Mouse (Mus musculus) layer of hippocampus, postnatal 36 days (tissue): ENCODE measurements around the gene Pcgf1. TPM values are rescaled to one million over a fixed set of nuclear protein-coding genes. Genes with fewer than 3 reads are reported as not detected.

Experiments
- DNase-seq, 2 experiments: peaks; one replicate each; pipeline ENCODE4 v3.0.0; 2022
- total RNA-seq, 2 experiments: library from RNA; stranded (reverse); gene quantifications; 2 replicates each; pipeline ENCODE4 v1.2.3; 2021

Pcgf1 gene
- total RNA-seq = 10 to 100 TPM; 33.9 to 34.9 TPM

DNA sequence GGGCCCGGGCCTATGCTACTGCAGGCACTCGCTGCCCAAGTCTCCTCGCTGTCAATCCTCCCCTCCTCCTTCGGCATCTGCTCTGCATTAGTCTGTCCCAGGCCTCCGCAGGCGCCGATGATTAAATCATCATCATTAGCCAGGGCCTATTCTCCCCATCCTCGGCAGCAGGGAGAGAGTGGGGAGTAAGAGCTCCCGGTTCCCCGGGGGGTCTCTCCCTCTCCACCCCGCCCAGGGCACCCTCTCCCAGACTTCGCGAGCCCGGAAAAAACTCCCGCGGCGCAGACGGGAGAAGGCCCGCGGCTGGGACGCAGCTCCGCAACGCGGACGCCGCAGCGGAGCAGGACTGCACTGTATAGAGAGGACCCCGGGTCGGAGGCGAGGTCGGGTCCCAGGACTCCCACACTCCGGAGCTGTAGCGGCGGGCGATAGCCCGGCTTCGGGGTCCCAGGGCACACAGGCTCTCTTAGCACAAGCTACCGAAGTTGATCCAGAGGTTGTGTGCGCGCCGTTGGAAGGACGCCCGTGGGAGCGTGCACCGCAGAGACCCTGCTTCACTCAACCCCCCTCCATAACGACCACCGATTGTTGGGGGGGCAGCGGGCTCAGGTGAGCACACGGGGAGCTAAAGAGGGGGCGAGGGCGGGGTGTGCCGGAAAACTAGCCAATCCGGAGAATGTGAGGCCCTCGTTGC is at the start of gene Pcgf1:
Pcgf1 (plus strand) TSS at position 240 of the 694 bp plus-strand sequence.
- DNase-seq = peak; percentile 59 to 64

DNA sequence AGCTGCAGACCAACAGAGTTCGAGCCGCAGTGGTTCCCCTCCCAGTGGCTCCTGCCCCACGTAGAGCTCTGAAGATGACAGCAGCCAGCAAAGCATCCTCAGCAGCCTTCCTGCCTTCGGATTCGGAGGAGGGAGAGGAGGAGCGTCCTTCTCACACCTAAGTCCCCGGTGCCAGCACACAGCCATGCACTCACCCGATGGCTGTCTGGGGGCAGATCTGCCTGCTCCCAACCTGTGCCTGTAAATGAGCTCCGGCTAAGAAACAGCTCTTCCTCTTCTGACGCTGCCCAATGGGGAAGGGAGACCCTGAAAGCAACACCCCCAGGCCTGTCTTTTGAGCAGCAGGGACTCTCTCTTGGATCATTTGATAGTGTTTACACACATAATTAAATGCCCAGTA is 47.9 kb upstream of the Pcgf1 start:
- DNase-seq = no peak

DNA sequence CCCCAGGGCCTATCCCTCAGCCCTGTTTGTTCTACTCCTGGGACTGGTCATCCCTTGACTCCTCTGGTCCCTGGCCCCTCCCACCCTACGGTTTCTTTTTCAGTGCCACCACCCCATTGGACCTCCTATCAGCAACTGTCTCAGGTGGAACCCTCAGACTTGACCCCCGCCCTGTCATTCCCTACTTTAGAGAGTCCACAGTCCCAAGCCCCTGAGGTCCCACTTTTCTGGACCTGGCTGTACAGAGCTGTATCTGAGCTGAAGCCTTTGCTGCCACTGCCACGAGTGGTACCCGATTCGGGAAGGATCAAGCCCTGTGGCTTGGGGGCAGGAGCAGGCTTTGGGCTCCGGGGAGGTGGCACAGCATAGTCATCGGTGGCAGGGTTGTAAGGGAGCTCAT is 46.6 kb upstream of the Pcgf1 start:
- no peak for DNase-seq

DNA sequence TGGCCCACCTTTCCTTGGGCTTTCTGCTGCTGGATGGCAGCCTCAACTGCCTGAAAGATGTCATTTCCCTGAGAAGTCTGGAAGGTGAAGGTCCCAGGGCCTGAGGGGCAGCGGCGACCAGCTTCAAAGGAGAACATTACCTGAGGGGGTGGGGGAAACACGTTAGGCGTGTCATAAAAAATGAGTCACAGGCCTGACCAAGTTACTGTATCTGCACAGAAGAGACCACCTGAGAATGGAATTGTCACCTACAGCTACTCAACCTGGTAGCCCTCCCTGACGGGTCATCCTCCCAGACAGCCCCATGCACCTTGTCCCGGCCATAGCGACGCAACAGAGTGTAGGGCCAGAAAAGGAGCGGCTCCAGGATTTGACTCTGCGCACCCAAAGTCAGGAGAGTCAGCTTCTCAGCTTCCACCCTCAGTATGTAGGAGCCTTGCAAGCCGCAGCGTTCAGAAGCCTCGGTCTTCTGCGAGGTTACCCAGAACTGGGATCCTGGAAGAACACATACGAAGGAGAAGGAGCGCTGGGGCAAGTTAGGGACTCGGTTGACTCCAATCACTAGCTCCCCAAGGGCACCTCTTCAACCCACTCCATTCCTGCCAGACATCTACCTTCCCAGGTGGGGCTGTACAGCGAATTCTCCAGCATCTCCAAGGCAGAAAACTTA is 45.6 kb upstream of the Pcgf1 start:
- no peak for DNase-seq

DNA sequence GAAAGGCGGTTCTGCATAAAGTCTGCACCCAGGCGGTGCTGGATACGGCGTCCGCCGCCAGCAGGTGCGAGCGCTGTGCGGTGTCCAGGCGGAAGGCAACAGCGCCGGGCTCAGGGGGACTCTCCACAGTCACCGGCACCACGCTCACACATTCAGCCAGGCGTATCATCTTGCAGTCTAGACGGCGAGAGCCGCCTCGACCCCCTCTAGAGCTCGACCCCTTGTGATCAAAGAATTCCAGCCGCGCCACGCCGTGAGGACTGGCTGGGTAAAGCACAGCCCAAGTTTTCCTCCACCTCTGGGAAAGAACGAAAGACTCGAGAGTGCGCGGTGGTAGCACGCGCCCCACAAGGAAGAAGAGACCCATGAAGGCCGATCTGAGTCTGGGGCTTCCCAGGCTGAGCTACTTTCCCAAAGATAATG is 44.9 kb upstream of the Pcgf1 start:
- DNase-seq = no peak

DNA sequence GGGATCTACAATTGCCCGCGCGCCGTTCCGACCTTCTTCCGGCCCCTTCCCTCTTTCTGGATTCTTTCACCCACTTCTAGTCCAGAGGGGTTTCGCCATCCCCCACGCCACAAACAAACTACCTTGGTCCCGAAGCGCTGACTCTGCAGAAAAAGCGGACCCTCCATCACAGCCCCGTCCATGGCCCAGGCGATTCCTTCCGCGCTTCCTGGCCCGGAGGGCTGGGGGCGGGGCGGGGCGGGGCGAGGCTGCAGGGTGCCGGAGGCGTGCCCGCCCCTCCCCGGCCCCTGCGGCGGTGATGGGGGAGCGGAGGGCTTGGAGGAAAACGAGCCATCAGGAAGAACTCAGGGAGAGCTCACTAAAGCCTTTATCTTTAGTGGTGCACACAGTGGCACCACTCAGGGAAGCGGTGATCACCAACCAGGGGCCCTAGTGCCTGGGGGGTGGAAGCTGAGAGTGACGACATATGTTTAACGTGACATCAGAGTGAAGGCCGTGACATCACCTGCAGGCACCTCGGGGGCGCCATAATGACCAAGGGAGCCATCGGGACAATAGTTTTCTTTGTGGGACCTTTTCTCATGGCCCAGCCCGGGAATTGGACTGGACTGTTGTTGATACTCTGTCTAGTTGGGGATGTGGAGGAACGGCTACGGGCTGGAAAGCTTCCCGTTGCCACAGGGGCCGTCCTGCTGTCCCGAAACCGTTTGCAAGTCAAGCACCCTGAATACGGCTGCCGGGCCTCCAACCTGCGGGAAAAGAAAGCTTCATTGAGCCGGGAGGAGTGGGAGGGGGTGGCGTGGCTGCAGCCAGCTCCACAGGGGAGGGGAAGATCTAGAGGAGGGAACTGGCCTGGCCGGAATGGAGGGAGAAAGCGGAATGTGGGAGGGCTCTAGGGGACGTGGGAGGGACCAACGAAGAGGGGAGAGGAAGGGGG is 44.2 kb upstream of the Pcgf1 start, which contains the start of the genes Dok1 and Loxl3:
Dok1 (minus strand) TSS at position 223 of the 937 bp plus-strand sequence.
Loxl3 (plus strand) TSS at position 925 of the 937 bp plus-strand sequence.
- peak; percentile 29 to 44 for DNase-seq

DNA sequence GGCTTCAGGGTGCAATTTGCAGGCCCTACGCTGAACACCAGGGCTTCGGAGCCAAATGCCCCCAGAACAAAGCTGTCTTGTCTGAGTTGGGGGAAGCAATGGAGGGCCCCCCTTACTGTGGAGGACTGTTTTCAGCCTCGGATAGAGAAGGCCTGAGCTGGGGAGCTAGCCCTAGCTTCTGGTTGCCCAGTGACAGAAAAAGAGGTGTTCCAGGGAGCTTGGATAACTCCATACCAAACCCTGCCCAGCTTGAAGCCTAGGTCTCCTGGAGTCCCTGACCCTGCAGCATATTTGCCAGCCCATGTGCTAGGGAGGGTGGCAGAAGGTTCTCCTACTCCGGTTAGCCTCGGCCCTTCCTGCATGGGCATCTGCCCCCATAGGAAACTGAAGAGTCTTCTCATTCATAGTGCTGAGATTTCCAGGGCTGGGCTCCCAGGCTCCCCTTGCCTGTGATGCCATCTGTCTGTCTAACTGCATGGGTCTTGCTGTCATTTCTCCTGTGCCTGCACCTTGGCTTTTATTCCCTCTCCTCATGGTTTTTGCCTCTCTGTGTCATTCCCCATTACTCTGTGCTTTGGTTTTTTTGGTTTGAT is 43.1 kb upstream of the Pcgf1 start:
- no peak for DNase-seq

DNA sequence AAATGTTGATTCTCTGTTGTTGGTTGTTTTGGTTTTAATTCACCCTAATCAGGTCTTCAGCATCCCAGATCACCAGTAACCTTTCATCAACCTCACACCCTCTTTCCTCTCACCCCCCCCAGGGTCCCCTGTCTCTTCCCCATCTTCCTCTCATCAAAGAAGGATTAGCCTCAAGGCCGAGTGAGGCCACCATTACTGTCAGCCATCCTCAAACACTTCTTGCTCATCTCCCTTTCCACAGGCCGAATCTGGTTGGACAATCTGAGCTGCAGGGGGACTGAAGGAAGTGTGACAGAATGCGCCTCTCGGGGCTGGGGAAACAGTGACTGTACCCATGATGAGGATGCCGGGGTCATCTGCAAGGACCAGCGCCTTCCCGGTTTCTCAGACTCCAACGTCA is 40.5 kb upstream of the Pcgf1 start:
- no peak for DNase-seq

DNA sequence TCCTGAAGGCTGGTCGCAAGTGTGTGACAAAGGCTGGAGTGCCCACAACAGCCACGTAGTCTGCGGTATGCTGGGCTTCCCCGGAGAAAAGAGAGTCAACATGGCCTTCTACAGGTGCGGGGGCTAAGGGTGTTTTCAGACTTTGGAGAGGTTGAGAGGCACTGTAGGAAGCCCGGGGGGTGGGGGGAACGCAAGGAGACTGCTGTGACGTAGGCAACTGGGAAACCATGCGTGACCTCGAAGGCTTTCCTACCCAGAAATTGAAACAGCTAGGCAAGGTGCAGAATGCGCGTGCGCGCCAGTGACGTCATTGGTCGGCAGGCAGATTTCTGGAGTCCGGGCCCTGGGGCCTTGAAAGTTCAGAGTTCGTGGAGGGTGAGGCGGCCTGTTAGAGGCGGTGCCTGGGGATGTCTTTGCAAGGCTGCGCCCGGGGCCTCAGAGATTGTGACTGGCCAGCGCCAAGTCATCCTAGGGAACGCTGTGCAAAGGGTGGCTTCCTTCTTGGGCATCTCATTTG is 39.1 kb upstream of the Pcgf1 start:
- DNase-seq = peak; percentile 85

DNA sequence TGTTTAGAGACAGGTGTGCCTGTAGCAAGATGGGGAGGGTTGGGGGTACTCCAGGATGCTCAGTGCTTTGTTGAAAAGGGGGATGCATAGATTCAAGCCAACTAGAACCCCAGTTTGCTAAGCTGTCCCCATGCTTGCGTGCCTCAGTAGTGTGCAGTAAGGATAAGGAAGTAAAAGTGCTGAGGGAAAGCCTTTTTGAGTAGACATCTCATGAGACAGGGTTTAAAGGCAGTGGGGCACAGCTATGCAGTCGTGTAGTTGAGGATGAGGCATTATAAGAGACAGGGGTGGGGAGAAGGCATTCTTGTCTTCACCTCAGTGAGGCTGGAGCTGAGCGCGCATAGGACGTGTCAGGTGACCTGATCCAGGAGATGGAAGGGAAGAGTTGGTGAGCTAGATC is 37.1 kb upstream of the Pcgf1 start:
- no peak for DNase-seq

DNA sequence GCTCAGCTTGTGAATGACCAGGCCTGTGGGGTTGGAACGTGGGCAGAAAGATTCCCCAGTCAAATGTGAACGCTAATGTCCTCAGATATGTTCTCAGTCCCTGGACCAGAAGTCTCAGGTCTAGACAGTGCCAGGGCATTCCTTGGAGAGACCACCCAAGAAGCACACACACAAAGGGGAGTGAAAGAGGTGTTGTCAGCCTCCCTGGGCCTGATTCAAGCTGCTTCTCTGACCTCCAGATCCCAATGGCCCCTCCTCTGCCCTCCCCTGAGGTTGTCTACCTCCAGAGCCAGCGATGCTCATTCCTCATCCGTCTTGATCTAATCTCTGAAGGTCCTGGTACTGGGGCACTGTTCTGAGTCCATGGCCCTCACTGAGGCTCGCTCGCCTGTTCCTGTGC is 34.1 kb upstream of the Pcgf1 start:
- no peak for DNase-seq

DNA sequence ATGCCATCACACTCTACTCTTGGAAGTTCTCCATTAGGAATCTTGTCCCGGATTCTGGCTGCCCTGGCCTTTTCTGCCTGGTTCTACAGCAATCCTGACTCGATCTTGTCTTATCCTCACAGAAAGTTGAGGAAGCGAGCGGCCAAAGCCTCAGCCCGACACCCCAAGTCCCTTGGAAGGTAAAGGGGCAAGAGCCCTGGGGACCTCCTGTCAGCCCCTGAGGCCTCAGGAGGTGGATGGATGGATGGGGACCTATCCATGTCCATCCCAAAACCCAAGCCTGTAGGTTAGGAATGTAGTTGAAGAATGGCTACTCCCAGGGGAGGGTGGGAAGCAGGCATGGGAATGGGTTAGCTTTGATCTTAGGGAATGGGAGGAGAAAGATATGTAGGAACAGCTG is 33.7 kb upstream of the Pcgf1 start:
- no peak for DNase-seq

DNA sequence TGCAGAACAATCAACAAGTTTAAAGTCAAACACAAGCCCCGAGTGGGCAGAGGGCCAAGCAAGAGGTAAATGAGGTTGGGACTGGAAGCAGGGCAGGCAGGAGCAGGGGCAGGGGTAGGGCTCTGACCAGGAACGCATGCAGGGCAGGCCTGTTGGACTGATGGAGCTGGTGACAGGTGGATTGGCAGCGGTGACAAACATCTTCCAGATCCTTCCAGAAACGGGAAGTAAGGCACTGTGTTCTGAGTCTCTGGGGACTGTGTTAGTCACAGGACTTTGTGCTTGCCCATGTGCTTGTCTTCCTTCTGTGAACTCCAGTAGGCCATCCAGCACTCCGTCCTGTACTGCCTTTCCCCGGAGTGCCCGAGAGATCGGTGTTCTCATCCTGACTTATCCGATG is 32.9 kb upstream of the Pcgf1 start:
- DNase-seq = no peak

DNA sequence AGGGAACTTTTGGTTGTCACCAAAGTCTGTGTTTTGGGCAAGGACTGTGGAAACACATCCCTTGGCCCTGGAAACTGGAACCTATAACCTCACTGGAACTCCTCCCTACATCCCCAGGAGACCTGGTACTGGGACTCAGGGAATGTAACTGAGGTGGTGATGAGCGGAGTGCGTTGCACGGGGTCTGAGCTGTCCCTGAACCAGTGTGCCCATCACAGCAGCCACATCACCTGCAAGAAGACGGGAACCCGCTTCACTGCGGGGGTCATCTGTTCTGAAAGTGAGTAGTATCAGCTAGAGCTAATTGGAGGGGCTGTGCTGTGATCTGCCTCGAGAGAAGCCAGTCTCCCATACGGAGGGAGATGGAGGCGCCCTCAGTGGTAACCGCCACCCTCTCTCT is 28.3 kb upstream of the Pcgf1 start:
- no peak for DNase-seq

DNA sequence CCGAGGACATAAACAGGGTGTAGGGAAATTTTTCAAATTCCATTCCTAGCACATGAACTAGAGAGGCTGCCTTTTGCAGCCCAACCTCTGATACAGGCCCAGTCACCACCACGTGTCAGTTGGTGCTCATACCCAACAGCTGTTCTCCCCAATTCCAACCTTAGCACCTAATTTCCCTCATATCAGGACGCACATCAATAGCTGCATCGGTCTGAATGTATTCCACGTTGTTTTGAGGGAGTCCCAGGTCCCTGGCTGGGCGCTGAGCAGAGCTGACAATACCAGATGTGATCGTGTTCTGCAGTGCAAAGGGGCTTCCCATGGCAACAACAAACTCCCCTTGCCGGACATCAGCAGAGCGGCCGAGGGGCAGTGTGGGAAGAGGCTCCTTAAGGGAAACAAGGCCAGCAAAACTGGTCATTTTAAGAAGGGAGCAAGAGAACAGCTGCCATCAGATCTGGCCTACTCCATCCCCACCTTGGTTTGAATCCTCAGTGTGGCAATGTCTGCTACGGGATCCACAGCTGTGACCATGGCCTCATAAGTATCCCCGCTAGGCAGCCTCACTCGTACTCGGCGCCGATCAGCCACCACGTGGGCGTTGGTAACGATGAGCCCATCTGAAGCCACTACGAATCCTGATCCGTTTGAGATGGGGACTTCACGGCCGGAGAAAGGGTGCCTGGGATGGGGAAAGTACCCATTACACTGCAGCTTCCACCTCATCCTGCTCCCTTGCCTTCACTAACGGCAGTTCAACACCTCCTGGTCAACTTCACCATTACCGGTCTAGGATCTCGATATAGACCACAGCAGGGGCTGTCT is 24.3 kb upstream of the Pcgf1 start:
- peak; percentile 25 to 31 for DNase-seq

DNA sequence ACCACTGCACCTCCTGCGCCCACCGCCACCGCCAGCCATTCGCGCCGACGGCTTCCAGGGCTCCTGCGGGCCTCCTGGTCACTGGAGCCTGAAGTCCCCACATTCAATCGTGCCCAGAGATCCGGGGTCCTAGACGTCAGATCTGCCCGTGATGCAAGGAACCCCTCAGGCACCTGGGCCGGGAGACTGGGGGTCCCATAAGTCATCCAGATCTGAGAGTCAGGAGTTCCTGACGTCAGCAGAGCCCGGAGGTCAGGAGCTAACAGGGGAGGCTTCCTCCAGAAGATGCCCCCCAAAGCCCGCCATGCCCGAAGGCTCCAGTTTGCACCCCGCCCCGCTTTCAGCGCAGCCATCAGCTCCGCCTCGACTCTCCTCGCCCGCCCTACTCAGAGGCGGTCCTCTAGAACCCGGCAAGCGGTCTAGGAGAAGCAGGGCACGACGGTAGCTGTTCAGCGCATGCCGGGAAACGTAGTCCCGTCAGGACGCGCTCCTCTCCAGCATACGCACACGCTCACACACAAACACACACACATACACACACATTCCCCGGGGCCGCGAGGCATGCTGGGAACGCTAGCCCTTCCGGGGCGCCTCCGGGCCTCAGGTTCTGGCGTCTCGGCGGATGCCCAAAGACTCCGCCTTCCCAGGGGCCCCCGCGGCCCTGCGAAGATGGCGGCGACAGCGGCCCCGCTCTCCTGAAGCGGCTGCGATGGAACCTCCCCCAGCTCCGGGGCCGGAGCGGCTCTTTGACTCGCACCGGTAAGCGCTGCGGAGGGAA is 23.4 kb upstream of the Pcgf1 start, which contains the start of gene Aup1:
Aup1 (plus strand) TSS at position 448 of the 778 bp plus-strand sequence.
- peak; percentile 97 for DNase-seq

DNA sequence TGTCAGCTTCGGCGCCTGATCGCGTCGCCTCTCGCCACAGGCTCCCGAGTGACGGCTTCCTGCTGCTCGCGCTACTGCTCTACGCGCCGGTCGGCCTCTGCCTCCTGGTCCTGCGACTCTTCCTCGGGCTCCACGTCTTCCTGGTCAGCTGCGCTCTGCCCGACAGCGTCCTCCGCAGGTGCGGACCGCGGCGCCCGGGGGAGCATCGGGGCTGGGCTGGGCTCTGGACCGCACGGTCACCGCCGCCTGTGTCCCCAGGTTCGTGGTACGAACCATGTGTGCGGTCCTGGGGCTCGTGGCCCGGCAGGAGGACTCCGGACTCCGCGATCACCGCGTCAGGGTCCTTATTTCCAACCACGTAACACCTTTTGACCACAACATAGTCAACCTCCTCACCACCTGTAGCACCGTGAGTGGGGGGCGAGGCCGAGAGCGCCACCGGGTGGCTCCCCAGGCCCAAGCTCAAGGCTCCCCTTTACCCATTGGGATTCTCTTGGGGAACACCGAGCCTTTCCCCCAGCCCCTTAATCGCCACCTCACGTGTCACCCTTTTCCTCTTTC is 22.7 kb upstream of the Pcgf1 start, which contains the start of gene Htra2:
Htra2 (minus strand) TSS at position 403 of the 561 bp plus-strand sequence.
- no peak for DNase-seq

DNA sequence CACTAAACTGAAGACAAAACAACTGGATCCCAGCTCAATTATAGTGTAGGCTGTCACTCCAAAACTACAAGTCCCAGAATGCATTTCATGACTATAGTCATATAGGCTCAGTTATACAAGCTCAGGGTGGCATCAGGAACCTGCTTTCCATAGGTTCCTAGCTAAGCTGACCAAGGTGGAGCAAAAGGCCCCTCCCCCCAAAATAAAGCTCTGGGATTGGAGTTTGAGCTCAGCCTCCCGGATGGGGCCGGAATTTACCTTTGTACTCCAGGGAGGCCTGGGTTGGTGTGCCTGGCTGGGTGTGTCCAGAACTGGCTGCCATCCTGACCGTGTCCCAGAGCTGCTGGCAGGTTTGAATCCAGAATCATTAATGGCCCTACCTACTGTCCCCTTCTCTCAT is 19.9 kb upstream of the Pcgf1 start, which contains the start of gene Dqx1:
Dqx1 (plus strand) TSS at position 55 of the 400 bp plus-strand sequence.
- DNase-seq = no peak

DNA sequence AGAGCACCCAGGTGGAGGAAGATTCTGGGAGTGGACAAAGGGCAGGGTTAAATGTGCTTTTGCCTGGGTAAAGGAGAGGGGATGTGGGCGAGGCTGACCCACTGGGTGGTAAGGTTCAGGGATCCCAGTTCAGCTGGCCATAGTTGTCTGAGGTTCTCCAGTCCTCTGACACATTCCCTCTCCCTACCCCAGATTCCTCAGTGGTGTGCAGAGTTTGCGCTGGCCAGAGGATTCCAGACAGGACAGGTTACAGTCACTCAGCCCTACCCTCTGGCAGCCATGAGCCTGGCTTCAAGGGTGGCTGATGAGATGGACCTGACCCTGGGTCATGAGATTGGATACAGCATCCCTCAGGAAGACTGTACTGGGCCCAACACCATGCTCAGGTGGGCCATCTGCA is 18.9 kb upstream of the Pcgf1 start:
- DNase-seq = no peak

DNA sequence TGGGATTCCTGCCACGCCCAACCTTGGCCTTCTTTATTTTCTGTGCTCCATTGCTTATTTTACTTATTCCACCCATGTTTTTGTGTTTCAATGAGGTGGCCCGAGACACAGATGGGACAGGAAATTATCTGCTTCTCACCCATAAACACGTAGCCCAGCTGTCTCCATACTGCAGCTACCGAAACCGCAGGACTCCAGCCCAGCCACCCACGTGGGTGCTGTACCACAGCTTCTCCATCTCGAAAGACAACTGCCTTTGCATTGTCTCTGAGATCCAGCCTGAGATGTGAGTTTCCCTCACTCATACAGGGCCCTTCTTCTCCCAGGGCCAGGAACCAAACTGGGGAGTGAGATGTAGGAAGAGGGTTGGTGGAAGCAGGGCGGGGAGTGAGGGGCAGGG is 11.7 kb upstream of the Pcgf1 start:
- no peak for DNase-seq
